Mouse (Mus musculus) liver, postnatal 0 days (tissue): ENCODE measurements around the gene Isoc2b. TPM values are rescaled to one million over a fixed set of nuclear protein-coding genes. Genes with fewer than 3 reads are reported as not detected.

Experiments
- ATAC-seq: fragments of 200-750 bp; cut with Nextera tagmentation; 2 replicates; pipeline ENCODE4 v1.8.0; 2017; ENCODE audit warnings: mild to moderate bottlenecking, moderate library complexity
- DNase-seq: peaks from one replicate; pipeline ENCODE4 v3.0.0-alpha.2; 2016
- H3K27ac ChIP-seq: fragments of 300-500 bp; sonication (generic); 2 replicates; pipeline ENCODE4 v1.5.1; 2014; ENCODE audit warnings: antibody characterized with exemption, moderate library complexity, mild to moderate bottlenecking, low read depth
- H3K27me3 ChIP-seq: fragments of 300-500 bp; sonication (generic); 2 replicates; pipeline ENCODE4 v1.6.1; 2014; ENCODE audit warnings: low read length, control low read depth, mixed read lengths; ENCODE audit not compliant: insufficient read depth
- H3K36me3 ChIP-seq: fragments of 300-500 bp; sonication (generic); replicated peaks from 2 replicates; pipeline ENCODE4 v1.6.1; 2014; ENCODE audit warnings: mild to moderate bottlenecking, control low read depth, low read length, moderate library complexity, mixed read lengths; ENCODE audit not compliant: insufficient read depth
- H3K4me1 ChIP-seq: fragments of 300-500 bp; sonication (generic); 2 replicates; pipeline ENCODE4 v1.6.1; 2014; ENCODE audit warnings: antibody characterized with exemption, mild to moderate bottlenecking, control low read depth; ENCODE audit not compliant: insufficient read depth
- H3K4me2 ChIP-seq: fragments of 300-500 bp; sonication (generic); 2 replicates; pipeline ENCODE4 v1.6.1; 2014; ENCODE audit warnings: low read depth, mild to moderate bottlenecking, low read length, moderate library complexity, mixed read lengths
- H3K4me3 ChIP-seq: fragments of 300-500 bp; sonication (generic); 2 replicates; pipeline ENCODE4 v1.5.1; 2014; ENCODE audit warnings: low read depth, low read length
- H3K9ac ChIP-seq: fragments of 300-500 bp; sonication (generic); replicated peaks from 2 replicates; pipeline ENCODE4 v1.6.1; 2014; ENCODE audit warnings: mild to moderate bottlenecking, moderate library complexity
- H3K9me3 ChIP-seq: fragments of 300-500 bp; sonication (generic); 2 replicates; pipeline ENCODE4 v1.6.1; 2016; ENCODE audit warnings: mild to moderate bottlenecking, control low read depth, low read length, mixed read lengths
- CTCF ChIP-seq: sonication (generic); IDR thresholded peaks from 2 replicates; pipeline ENCODE4 v1.5.1; 2016; ENCODE audit warnings: antibody characterized with exemption, low read depth
- EP300 ChIP-seq: IDR thresholded peaks from 2 replicates; pipeline ENCODE4 v1.6.1; 2016; ENCODE audit warnings: antibody characterized with exemption, low read depth, mild to moderate bottlenecking
- WGBS: fragments of 180-500 bp; shearing (Covaris S2); extraction: QIAGEN DNeasy Blood & Tissue Kit; methylation state at CpG from one replicate; pipeline ENCODE4 v1.1.7; 2014; ENCODE audit not compliant: insufficient replicate concordance; 5-methylcytosine and 5-hydroxymethylcytosine counted together
- polyA plus RNA-seq: library from polyadenylated mRNA; unstranded; fragments of >200 nt; fragmentation: Nextera tagmentation; extraction: Ambion mirVana; gene quantifications from 2 replicates; pipeline ENCODE4 v1.2.1, GENCODE M21; 2015

Gene Isoc2b
- polyA plus RNA-seq, 1 experiment from 2014 or later: 8.0 TPM

- WGBS: 64% methylated on average over 5 of the region's 5 CpGs
- H3K9me3 ChIP-seq: no peaks in the 10 kb centered on the region
- no peak for TF ChIP-seq EP300
- TF ChIP-seq CTCF: no peak
- no peak overlapping the region for H3K9ac ChIP-seq
- no peak overlapping the region for H3K27ac ChIP-seq
- H3K36me3 ChIP-seq: no peaks in the 10 kb centered on the region
- no peak overlapping the region for H3K4me3 ChIP-seq
- no peaks in the 10 kb centered on the region for H3K27me3 ChIP-seq
- DNase-seq (no peak), ATAC-seq (no peak)
- H3K4me1 ChIP-seq: peaks cover 20% of the 10 kb centered on the region
- no peak overlapping the region for H3K4me2 ChIP-seq
Observed at GRCm38 (mm10) chr7:4912248-4912647, 42.2 kb upstream of the Isoc2b start.

DNA sequence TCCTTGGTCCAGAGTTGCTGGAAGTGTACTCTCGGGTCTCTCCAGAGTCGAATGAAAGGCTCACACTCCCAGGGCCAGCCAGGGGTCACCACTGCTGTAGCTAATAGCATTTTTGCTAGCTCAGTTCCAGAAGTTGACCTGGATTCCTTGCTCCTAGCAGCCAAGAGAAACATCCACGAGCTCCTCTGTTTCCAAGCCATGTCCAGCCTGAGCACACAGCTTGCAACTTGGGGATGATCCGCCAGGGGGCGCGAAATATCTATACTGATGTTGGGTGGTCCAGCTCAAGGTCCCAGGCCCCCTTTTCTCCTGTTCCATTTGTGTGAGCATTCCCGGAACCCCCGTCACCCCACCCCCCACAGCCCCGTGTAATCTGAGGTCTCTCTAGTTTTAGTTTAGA, 41.5 kb upstream of the Isoc2b start:
- ATAC-seq (no peak), DNase-seq (peak; percentile 55)
- 46% methylated on average over 9 of the region's 9 CpGs for WGBS
- Histone ChIP-seq H3K4me3 (no peak overlapping the region), H3K4me1 (peaks cover 16% of the 10 kb centered on the region), H3K27me3 (no peaks in the 10 kb centered on the region), H3K4me2 (no peak overlapping the region), H3K27ac (no peak overlapping the region), H3K36me3 (no peaks in the 10 kb centered on the region), H3K9me3 (no peaks in the 10 kb centered on the region), H3K9ac (no peak overlapping the region)
- TF ChIP-seq EP300: no peak
- peak; percentile 53 for TF ChIP-seq CTCF

DNA sequence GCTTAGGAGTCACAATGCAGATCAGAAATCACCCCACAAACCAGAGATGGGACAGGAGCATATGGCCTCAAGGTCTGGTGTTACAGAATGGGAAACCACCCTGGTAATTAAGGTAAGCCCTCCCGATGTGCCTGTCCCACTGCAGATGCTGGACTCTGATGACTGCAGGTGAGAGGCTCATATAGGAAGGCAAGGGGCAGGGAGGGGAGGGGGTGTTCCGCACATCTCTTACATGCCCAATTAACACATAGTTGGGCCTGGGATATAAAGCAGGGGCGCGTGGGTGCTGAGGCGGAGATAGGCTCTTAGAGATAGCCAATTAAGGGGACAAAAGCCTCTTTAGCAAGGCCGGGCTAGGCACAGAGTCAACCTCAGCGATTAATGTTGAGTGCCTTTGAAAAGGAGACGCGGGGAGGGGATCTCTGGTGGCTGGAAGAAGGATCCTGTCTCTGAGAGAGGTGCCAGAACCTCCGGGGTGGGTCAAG, 36.5 kb upstream of the Isoc2b start, which contains the start of gene Gm36210:
Gm36210 (minus strand) TSS at position 51 of the 485 bp plus-strand sequence.
- Histone ChIP-seq H3K4me1 (no peaks in the 10 kb centered on the region), H3K4me2 (no peak within 1 kb of the TSS), H3K27me3 (no peaks in the 10 kb centered on the region), H3K4me3 (no peak within 1 kb of the TSS), H3K27ac (no peak within 1 kb of the TSS), H3K9ac (no peak within 1 kb of the TSS), H3K9me3 (no peaks in the 10 kb centered on the region), H3K36me3 (no peaks in the 10 kb centered on the region)
- TF ChIP-seq EP300 (no peak), CTCF (no peak)
- no peak for ATAC-seq
- DNase-seq: no peak
- WGBS: 76% methylated on average over 10 of the region's 10 CpGs

GRCm38 (mm10) chr7:4902404-4902803, 32.3 kb upstream of the Isoc2b start:
- no peak for DNase-seq
- no peaks in the 10 kb centered on the region for H3K9me3 ChIP-seq
- peaks cover 16% of the 10 kb centered on the region for H3K4me1 ChIP-seq
- ATAC-seq: no peak
- 71% methylated on average over 9 of the region's 9 CpGs for WGBS
- TF ChIP-seq CTCF: no peak
- TF ChIP-seq EP300: no peak
- no peaks in the 10 kb centered on the region for H3K36me3 ChIP-seq
- H3K4me2 ChIP-seq: no peak overlapping the region
- H3K9ac ChIP-seq: no peak overlapping the region
- no peak overlapping the region for H3K4me3 ChIP-seq
- 0 out of 2 replicates have a peak, but pooled peaks cover 4% of the 10 kb centered on the region for H3K27me3 ChIP-seq
- H3K27ac ChIP-seq: no peak overlapping the region

DNA sequence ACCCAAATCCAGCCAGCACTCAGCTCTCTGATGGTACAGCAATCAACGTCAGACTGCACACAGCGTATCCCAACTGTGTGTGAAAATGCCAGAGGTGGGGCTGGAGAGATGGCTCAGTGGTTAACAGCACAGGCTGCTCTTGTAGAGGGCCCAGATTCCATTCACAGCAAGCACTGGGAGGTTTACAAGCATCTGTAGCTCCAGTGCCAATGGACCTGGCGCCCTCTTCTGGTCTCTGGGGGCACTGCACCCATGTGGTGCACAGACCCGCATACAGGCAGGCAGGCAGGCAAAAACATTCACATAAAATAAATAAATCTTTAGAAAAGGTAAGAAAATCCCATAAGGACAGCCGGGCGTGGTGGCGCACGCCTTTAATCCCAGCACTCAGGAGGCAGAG, 31.1 kb upstream of the Isoc2b start:
- Histone ChIP-seq H3K27ac (no peak overlapping the region), H3K4me1 (peaks cover 16% of the 10 kb centered on the region), H3K9ac (no peak overlapping the region), H3K4me2 (no peak overlapping the region), H3K27me3 (0 out of 2 replicates have a peak, but pooled peaks cover 4% of the 10 kb centered on the region), H3K4me3 (no peak overlapping the region), H3K9me3 (no peaks in the 10 kb centered on the region), H3K36me3 (no peaks in the 10 kb centered on the region)
- DNase-seq (peak; percentile 81), ATAC-seq (peak; percentile 33)
- 64% methylated on average over 8 of the region's 8 CpGs for WGBS
- TF ChIP-seq EP300: no peak
- peak; percentile 83 for TF ChIP-seq CTCF

DNA sequence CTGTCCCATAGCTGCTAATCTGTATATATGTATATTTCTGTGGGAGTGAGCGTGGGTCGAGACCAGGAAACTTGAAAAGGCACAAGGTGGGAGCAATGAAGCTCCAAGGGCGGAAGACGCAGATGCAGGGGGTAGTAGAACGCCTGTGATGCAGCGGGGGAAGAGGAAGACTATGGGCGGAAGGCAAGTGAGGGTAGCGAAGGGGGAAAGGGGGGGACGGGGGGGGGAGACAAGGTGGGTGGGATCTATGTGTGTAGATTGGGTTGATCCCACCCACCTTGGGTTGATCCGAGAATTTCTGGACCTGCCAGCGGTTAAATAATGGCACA, 30.4 kb upstream of the Isoc2b start:
- Histone ChIP-seq H3K9me3 (no peaks in the 10 kb centered on the region), H3K27me3 (0 out of 2 replicates have a peak, but pooled peaks cover 4% of the 10 kb centered on the region), H3K9ac (no peak overlapping the region; the same call in 1 of the 2 replicates), H3K36me3 (no peaks in the 10 kb centered on the region), H3K4me3 (peak overlapping the region; percentile 39), H3K4me2 (peak overlapping the region; percentile 76), H3K27ac (peak overlapping the region; percentile 37; the same call in 1 of the 2 replicates), H3K4me1 (peaks cover 16% of the 10 kb centered on the region)
- 23% methylated on average over 11 of the region's 11 CpGs for WGBS
- TF ChIP-seq CTCF (no peak), EP300 (no peak)
- ATAC-seq (peak; percentile 4; the same call in 1 of the 2 replicates), DNase-seq (no peak)
